Mouse (Mus musculus) cerebellum, adult 8-10 months (tissue): Measurements from ENCODE around the gene Car10.

Source experiments
- DNase-seq: peaks from one replicate; pipeline ENCODE4 v3.0.0; 2022

The Car10 gene

GRCm38 (mm10) chr11:93097941-93098828, at the start of gene Car10:
Car10 (plus strand) TSS chr11:93098028.
- DNase-seq, result peak; percentile 73

GRCm38 (mm10) chr11:93065021-93065420, 32.8 kb upstream of the Car10 start:
- DNase-seq, result no peak

GRCm38 (mm10) chr11:93065656-93066181, 32.1 kb upstream of the Car10 start:
- DNase-seq, result no peak

GRCm38 (mm10) chr11:93095588-93095987, 2.2 kb upstream of the Car10 start:
- peak; percentile 14 for DNase-seq

GRCm38 (mm10) chr11:93097001-93097400, 827 bp upstream of the Car10 start:
- DNase-seq, result peak; percentile 38

- peak; percentile 55 for DNase-seq
Observed at GRCm38 (mm10) chr11:93097431-93097851, 387 bp upstream of the Car10 start.

GRCm38 (mm10) chr11:93098933-93099381, 1.1 kb downstream of the Car10 start:
- DNase-seq, result peak; percentile 80

- peak; percentile 65 for DNase-seq
Observed at GRCm38 (mm10) chr11:93099431-93100370, 1.9 kb downstream of the Car10 start.

GRCm38 (mm10) chr11:93100606-93101005, 2.8 kb downstream of the Car10 start:
- no peak for DNase-seq

- peak; percentile 68 for DNase-seq
Observed at GRCm38 (mm10) chr11:93101106-93101505, 3.3 kb downstream of the Car10 start.

- no peak for DNase-seq
Observed at GRCm38 (mm10) chr11:93102321-93102720, 4.5 kb downstream of the Car10 start.

- DNase-seq, result no peak
Observed at GRCm38 (mm10) chr11:93103101-93103815, 5.4 kb downstream of the Car10 start.

GRCm38 (mm10) chr11:93109451-93109850, 11.6 kb downstream of the Car10 start:
- DNase-seq, result peak; percentile 68

GRCm38 (mm10) chr11:93120766-93121415, 23.1 kb downstream of the Car10 start:
- peak; percentile 63 for DNase-seq

GRCm38 (mm10) chr11:93123691-93124090, 25.9 kb downstream of the Car10 start:
- peak; percentile 62 for DNase-seq

- no peak for DNase-seq
Observed at GRCm38 (mm10) chr11:93126466-93126865, 28.6 kb downstream of the Car10 start.

- no peak for DNase-seq
Observed at GRCm38 (mm10) chr11:93128481-93128880, 30.7 kb downstream of the Car10 start.

- peak; percentile 67 for DNase-seq
Observed at GRCm38 (mm10) chr11:93137841-93138240, 40.0 kb downstream of the Car10 start.

GRCm38 (mm10) chr11:93141727-93142126, 43.9 kb downstream of the Car10 start:
- DNase-seq, result peak; percentile 59

- DNase-seq, result peak; percentile 59
Observed at GRCm38 (mm10) chr11:93144544-93144943, 46.7 kb downstream of the Car10 start.

- DNase-seq, result peak; percentile 72
Observed at GRCm38 (mm10) chr11:93154910-93155309, 57.1 kb downstream of the Car10 start.

- DNase-seq, result no peak
Observed at GRCm38 (mm10) chr11:93172430-93172829, 74.6 kb downstream of the Car10 start.
